Mouse (Mus musculus) cerebellum, postnatal 10 days (tissue): ENCODE measurements around the gene Mtch1.

Source experiments
- DNase-seq, 2 experiments: peaks; one replicate each; pipeline ENCODE4 v3.0.0; 2021; ENCODE audit warnings: mixed read lengths in 2 of 2

The Mtch1 gene

DNA sequence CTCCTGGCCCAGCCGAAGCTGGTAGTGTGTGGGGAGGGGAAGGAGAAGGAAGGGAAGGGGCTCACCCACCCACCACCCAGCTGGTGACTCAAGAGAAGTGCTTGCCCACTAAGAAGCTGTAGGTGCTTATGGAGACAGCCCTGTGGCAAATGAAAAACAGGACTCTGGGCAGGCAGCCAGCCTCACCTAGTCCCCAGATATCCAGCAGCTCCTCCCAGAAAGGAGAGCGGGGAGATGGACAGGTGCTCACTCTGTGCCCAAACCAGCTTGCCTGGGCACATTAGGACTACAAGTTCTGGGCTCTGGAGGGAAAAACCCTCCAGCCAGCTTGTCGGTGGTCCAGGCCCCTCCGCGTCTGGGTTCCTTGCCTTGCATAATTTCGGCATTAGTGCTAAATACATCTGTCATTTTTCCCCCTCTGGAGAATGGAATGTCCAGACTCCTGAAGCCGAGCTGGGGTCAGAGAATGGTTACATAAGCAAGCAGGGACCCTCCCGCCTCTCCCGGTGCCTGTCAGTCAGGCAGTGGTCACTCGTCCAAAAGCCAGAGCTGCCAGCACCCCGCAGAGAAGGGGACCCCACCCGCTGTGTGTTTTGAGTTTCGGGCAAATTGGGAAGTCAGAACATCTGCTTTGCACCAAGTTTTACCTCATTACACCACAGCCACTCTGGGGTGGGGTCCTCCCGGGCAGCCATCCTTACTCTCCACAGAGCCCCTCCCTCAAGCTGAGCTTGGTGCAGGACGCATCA lies 42.5 kb downstream of the Mtch1 start:
- peak; percentile 48 to 58 for DNase-seq

DNA sequence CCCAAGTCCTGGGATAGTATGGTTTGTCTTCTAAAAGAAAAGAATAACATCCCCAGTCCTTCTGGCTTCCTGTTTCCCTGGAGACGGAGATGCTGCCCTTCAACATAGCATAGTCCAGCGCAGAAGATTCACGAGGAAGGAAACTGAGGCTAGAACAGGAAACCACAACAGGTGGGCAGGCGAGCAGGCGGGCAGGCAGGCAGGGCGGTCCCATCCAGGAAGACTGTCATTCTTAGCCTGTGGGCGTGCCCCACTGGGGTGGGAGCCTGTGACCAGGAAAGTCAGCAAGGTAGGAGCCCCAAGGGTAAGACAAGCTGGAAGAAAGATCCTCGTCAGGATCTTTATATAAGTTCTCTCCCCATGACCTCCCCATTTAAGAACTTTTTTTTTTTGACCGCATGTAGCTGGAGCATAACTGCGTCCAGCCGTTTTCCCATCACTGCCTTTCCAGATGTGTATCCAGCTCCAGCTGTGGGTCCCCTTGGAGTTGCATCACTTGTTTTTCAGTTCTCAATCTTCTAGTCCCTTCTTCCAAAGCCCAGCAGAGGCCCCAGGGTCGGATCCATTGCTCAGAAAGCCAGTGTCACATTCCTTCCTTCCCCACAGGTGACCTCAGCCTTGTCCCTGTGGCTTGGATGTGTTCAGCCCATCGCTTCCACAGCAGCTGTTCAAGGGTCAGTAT lies 43.2 kb downstream of the Mtch1 start:
- no peak for DNase-seq

DNA sequence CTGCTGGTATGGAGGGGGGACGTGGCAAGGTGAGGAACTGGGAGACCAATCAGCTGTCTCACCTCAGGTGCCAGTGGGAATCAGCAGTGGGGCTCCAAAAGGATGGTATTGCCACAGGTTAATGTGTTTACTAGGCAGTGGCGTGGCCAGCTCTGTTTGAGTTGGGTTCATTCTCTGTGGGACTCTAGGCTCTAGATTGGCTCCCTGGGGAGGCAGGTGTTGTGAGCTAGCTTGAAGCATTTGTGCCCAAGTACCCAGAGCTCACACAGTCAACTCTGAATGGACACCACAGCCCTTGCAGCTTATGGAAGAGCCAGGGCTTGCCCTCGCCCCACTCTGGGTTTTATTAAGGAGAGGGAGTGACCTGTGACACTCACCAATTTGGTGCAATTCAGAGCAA lies 43.9 kb downstream of the Mtch1 start:
- no peak for DNase-seq

DNA sequence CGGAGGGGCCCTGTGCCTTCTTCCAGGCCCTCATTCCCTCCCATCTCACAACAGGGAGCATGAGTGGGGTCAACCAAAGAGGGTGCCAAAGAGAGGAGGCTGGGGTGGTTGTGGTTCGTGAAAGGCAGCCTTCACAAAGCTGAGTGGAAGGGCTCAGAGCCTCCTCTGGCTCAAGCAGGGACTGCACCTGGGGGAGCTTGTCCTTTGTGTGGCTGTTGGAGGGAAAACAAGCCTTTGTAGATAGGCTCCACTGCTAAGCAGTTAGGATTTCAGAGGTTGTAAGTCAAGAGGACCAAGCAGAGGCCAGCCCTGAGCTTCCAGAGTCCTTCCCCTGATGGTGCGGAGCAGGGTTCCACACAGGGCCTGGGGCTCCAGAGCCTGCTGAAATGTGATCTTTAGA lies 44.6 kb downstream of the Mtch1 start:
- no peak for DNase-seq

DNA sequence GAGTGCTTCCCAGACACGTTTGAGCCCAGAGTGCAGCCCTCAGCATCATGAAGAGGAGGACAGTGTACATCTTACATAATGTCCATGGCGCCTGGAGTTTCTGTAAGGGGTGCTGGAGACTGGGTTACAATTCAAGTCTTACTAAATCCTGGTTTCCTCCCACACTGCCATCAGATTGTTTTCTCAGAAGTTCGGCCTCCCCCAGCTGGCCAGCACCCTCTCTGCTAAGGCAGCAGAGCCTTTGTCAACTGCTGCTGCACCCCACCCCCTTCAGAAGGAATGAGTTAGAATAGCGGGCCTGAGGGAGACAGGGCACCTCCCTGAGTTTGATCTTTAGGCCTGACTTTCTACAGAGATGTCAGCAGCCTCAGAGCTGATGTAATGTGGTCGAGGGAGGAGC lies 45.6 kb downstream of the Mtch1 start:
- no peak for DNase-seq

DNA sequence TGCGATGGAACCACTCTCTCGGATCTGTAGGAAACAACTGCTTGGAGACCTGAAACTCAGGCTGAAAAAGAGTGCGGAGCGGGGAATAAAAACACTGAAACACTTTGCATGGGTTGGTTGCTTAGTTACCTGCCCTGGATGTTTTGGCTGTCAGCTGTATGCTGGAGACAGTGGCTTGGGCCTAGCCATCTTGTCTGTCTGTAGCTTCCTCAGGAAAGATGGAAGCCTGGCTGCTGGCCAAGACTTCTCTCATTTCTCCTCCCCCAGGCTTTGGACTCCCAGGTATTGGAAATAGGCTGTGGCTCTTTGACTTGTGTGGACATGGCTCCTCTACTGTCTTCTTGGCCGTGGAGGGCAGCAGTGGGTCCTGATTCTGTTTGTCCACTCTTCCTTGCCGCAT lies 46.3 kb downstream of the Mtch1 start:
- DNase-seq: no peak

DNA sequence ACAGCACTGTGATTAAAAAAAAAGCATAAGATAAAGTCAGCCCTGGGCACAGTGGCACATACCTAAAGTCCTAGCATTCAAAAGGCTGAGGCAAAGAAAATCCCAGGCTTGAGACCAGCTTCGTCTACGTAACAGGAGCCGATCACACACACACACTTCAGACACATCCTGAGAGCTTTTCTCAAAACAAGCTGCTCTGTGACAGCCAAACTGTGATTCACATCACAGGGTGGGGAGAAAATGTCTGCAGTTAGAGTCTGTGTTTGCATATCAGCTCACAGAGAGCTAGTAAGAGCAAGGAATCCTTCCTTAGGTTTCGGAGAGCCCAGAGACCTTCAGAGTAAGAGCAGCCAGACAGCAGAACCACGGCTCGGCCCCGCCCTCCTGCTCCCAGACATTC lies 46.8 kb downstream of the Mtch1 start:
- DNase-seq: no peak

DNA sequence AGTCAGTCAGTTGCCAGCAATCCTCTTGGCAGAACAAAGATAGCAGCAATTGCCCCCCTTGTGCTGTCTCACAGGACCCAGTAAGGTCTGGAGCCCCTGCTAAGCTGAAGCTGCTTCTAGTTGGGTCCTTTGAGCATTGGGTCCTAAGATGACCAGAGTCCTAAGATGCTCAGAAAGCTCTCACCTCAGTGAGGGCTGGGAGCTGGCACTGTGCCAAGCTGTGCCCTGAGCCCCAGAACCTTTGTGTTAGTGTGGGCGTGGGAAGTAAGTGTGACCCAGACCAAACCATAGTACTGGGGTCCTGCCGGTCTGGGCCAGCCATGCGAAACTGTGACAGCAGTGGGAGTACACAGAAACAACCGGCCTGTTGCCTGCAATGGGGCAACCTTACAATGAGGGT lies 48.5 kb downstream of the Mtch1 start:
- peak; percentile 41 to 54 for DNase-seq

DNA sequence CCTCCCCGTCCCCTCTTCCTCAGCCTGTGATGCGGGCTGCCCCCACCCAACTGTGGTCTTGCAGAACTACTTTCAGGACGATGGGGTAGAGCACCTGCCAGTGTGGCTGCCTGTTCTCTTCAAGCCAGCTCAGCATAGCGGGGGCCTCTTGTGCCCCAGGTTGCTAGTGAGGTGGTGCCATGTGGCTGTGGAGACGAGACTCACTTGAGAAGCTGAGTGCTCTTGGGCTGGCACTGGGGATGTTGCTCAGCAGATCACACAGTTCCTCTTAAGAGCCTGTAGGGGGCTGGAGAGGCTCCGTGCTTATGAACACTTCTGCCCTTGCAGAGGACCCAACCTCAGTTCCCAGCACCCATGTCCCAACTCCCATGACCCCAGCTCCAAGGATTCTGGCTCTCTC lies 49.9 kb downstream of the Mtch1 start:
- no peak for DNase-seq

DNA sequence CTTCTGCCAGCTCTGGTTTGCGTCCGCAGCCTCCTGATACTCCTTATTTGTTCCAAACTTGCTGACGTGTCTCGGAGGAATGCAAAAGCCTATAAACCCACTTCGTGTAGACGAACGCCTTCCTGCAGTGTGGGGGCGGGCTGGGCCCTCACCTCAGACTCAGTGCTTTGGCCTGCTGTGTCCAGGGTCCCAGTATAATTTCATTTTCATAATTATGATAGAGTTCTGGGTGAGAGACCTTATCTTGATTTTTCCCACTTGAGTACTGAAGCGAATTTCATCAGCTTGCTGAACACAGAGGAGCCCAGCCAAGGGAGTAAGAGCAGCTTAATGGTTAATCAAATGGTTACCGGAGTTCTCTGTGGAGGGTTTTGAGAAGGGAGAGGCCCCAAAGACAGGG lies 50.4 kb downstream of the Mtch1 start:
- DNase-seq: no peak

DNA sequence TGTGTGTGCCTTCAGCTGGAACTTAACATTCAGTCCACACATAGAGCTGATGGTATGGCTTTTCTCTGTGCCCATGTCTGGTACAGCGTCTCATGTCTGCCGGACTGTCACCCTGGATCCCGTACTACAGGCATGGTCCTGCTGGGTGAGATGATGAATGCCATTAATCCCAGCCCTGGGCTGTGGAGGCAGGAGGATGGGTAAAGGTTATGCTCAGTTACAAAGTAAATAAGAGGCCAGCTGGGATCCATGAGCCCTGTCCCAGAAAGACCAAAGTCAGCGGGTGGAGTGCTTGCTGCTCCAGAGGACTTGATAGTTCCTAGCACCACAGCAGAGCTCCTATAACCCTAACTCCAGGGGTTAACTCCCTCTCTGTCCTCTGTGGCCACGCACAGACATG lies 51.9 kb downstream of the Mtch1 start:
- no peak for DNase-seq

DNA sequence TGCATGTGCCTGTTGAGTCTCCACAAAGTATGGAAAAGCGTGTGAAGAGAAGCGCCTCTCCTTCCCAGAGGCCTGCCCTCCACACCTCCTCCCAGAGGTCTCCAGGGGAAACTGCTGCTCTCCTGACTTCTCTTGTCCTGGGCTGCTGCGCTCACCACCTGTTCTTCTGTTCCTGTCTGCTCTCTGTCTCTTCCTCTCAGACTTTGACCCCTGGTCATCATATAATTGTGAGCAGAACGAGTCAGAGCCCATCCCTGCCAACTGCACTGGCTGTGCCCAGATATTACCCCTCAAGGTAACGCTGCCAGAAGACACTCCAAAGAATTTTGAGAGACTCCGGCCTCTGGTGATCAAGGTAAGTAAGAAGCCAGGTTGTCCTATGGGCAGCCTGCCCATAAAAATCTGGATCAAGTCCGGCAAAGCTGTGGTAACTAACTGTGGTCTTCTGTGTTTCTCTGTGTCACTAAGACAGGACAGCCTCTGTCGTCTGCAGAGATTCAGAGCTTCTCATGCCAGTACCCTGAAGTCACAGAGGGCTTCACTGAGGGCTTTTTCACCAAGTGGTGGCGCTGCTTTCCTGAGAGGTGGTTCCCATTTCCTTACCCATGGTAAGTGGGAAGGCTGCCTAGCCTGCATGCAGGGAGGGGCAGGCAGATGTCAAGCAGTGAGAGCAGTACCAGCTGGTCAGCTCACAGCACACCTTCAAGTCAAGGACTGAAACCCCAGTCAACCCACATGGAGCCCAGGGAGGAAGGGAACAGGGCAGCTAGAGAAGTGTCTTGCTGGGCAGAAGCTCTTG lies 53.7 kb downstream of the Mtch1 start:
- peak; percentile 66 to 70 for DNase-seq

DNA sequence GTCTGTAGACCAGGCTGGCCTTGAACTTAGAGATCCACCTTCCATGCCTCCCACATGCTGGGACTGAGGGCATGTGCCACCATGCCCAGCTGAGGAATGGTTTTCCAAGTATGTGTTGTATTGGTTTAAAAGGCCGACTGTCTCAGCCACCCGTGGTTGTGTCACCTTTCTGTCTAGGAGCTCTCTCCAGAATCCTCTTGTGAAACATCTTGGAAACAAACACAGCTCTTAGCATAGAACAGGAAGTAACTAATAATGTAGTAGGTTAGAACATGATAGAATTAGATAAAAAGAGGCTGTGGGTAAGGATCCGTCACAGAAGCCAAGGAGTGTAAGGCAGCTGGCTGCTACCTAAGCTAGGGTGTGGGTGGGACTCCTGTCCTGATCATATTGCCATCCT lies 54.7 kb downstream of the Mtch1 start:
- no peak for DNase-seq

DNA sequence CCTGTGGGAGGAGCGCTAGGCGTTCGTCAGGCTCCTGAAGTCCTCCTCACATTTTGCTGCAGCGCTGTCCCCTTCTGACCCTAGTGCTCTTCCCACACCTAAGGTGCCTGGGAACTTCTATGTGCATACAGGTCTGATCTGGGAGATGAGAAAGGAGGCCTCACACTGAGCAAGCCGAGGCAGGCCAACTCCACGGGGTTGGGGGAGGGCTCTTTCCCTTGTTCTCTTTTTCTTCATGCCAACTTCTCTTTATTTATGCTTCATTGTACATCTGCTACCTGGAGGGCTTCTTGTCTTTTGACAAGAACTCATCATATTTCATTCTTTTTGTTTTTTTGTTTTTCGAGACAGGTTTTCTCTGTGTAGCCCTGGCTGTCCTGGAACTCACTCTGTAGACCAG lies 55.9 kb downstream of the Mtch1 start:
- no peak for DNase-seq

DNA sequence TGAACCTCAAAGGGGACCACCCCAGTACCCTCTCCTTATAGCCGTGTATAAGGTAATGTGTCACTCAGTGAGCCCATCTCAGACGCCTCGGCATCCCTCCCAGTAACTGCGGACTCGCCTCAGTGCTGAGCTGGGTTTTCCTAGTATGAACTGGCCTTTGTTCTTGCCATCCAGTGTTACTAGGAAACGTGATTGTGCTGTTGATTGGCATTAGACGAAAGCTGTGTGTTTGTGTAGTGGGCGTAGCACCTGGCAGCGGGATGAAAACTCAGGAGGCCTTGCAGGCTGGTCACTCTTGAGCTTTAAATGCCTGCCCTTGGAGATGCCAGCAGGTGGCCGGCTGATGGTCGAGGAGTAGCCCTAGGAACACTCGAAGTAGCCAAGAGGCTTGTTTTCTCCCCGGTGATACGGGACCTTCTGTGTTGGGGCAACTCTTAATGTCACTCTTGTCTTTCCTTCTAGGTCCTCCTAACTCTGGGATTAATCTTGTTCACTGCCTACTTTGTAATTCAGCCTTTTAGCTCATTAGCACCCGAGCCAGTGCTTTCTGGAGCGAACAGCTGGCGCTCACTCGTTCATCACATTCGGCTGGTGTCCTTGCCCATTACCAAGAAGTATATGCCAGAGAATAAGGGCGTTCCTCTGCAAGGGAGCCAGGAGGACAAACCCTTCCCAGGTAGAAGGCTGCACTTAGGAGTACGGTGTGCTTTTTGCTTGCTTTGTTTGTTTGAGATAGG lies 65.3 kb downstream of the Mtch1 start:
- DNase-seq: no peak
